Mouse (Mus musculus) limb, embryonic 12.5 days (tissue): ENCODE results near the gene Hmgcl. TPM values are rescaled to one million over a fixed set of nuclear protein-coding genes. Genes with fewer than 3 reads are reported as not detected.

Experiments
- ATAC-seq: fragments of 200-750 bp; cut with Nextera tagmentation; 2 replicates; pipeline ENCODE4 v1.8.0; 2017; ENCODE audit warnings: low read depth, moderate TSS enrichment; ENCODE audit not compliant: insufficient number of reproducible peaks, insufficient read depth, low FRiP score, low TSS enrichment
- H3K27ac ChIP-seq: fragments of 300-500 bp; sonication (generic); 2 replicates; pipeline ENCODE4 v1.5.1; 2016; ENCODE audit warnings: mild to moderate bottlenecking, moderate library complexity
- H3K27me3 ChIP-seq: fragments of 300-500 bp; sonication (generic); 2 replicates; pipeline ENCODE4 v1.6.1; 2016; ENCODE audit warnings: mild to moderate bottlenecking, moderate library complexity
- H3K36me3 ChIP-seq: fragments of 300-500 bp; sonication (generic); 2 replicates; pipeline ENCODE4 v1.6.1; 2016; ENCODE audit warnings: mild to moderate bottlenecking, moderate library complexity
- H3K4me1 ChIP-seq: fragments of 300-500 bp; sonication (generic); replicated peaks from 2 replicates; pipeline ENCODE4 v1.6.1; 2016
- H3K4me2 ChIP-seq: fragments of 300-500 bp; sonication (generic); 2 replicates; pipeline ENCODE4 v1.6.1; 2016; ENCODE audit warnings: mild to moderate bottlenecking, moderate library complexity
- H3K4me3 ChIP-seq: fragments of 300-500 bp; sonication (generic); replicated peaks from 2 replicates; pipeline ENCODE4 v1.5.1; 2016; ENCODE audit warnings: mild to moderate bottlenecking
- H3K9ac ChIP-seq: fragments of 300-500 bp; sonication (generic); replicated peaks from 2 replicates; pipeline ENCODE4 v1.6.1; 2016; ENCODE audit warnings: mild to moderate bottlenecking, moderate library complexity
- H3K9me3 ChIP-seq: fragments of 300-500 bp; sonication (generic); 2 replicates; pipeline ENCODE4 v1.6.1; 2016; ENCODE audit warnings: mild to moderate bottlenecking, moderate library complexity
- WGBS: fragments of 180-500 bp; shearing (Covaris S2); methylation state at CpG from one replicate; pipeline ENCODE4 v1.1.7; 2016; 5-methylcytosine and 5-hydroxymethylcytosine counted together
- polyA plus RNA-seq: library from polyadenylated mRNA; unstranded; fragments of >200 nt; fragmentation: Nextera tagmentation; extraction: Ambion mirVana; gene quantifications from 2 replicates; pipeline ENCODE4 v1.2.1, GENCODE M21; 2016

Gene Hmgcl
- polyA plus RNA-seq, 1 experiment from 2014 or later = 78.5 TPM

- H3K4me3 ChIP-seq = no peak overlapping the region
- WGBS = 87% methylated on average over 5 of the region's 5 CpGs
- peaks cover 16% of the 10 kb centered on the region for H3K4me1 ChIP-seq
- no peak overlapping the region for H3K27ac ChIP-seq
- no peak for ATAC-seq
- H3K9me3 ChIP-seq = no peaks in the 10 kb centered on the region
- no peak overlapping the region for H3K4me2 ChIP-seq
- H3K27me3 ChIP-seq = no peaks in the 10 kb centered on the region
- H3K36me3 ChIP-seq = peaks cover 56% of the 10 kb centered on the region
- no peak overlapping the region; the same call in 1 of the 2 replicates for H3K9ac ChIP-seq
Measured at GRCm38 (mm10) chr4:135961709-135962108, 15.5 kb downstream of the Hmgcl start.

- H3K4me1 ChIP-seq = peaks cover 16% of the 10 kb centered on the region
- H3K4me3 ChIP-seq = peak overlapping the region; percentile 58; the same call in 1 of the 2 replicates
- WGBS = 89% methylated on average over 7 of the region's 7 CpGs
- H3K27ac ChIP-seq = no peak overlapping the region
- no peaks in the 10 kb centered on the region for H3K27me3 ChIP-seq
- H3K36me3 ChIP-seq = peaks cover 60% of the 10 kb centered on the region
- H3K4me2 ChIP-seq = no peak overlapping the region
- no peaks in the 10 kb centered on the region for H3K9me3 ChIP-seq
- H3K9ac ChIP-seq = no peak overlapping the region
- ATAC-seq = no peak
Measured at GRCm38 (mm10) chr4:135962198-135962597, 15.9 kb downstream of the Hmgcl start.

- H3K27ac ChIP-seq = peak overlapping the region; percentile 88
- H3K27me3 ChIP-seq = no peaks in the 10 kb centered on the region
- peaks cover 16% of the 10 kb centered on the region for H3K4me1 ChIP-seq
- peak overlapping the region; percentile 89 for H3K4me2 ChIP-seq
- peak overlapping the region; percentile 58 for H3K4me3 ChIP-seq
- no peak for ATAC-seq
- H3K9me3 ChIP-seq = no peaks in the 10 kb centered on the region
- WGBS = 6% methylated on average over 15 of the region's 15 CpGs
- peaks cover 61% of the 10 kb centered on the region for H3K36me3 ChIP-seq
- peak overlapping the region; percentile 73 for H3K9ac ChIP-seq
Measured at GRCm38 (mm10) chr4:135962946-135963345, 16.7 kb downstream of the Hmgcl start.

- peaks cover 20% of the 10 kb centered on the region for H3K4me1 ChIP-seq
- H3K9me3 ChIP-seq = no peaks in the 10 kb centered on the region
- H3K4me3 ChIP-seq = peak within 1 kb of the TSS; percentile 58
- H3K4me2 ChIP-seq = peak within 1 kb of the TSS; percentile 89
- no peaks in the 10 kb centered on the region for H3K27me3 ChIP-seq
- peak; percentile 87 for ATAC-seq
- peak within 1 kb of the TSS; percentile 88 for H3K27ac ChIP-seq
- H3K36me3 ChIP-seq = peaks cover 61% of the 10 kb centered on the region
- WGBS = under 1% methylated on average over 56 of the region's 56 CpGs
- peak within 1 kb of the TSS; percentile 73 for H3K9ac ChIP-seq
Measured at GRCm38 (mm10) chr4:135963457-135964193, 17.4 kb downstream of the Hmgcl start, which contains the start of gene Gale. Gene Gale, plus strand, starts transcription at chr4:135963727.

DNA sequence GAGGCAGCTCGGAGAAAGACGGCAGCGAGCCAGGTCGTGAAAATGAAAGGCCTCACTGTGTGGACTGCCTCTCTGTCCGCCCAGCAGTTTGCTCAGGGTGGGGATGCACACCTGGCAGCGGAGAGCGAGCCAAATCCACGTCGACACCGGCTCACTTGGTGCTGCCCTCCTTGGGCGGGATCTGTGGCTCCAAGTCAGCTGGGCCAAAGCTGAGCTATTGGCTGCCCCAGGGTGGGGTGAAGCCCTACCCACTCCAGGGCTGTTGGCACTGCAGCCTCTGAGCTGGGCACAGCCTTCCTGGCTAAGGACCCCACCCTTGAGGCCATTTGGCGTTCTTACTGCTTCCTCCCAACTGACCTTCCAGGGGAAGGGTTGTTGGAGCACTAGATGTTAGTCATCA is 18.2 kb downstream of the Hmgcl start:
- H3K4me3 ChIP-seq = peak overlapping the region; percentile 58
- 8% methylated on average over 12 of the region's 12 CpGs for WGBS
- H3K9ac ChIP-seq = peak overlapping the region; percentile 72
- H3K27ac ChIP-seq = peak overlapping the region; percentile 8; the same call in 1 of the 2 replicates
- no peaks in the 10 kb centered on the region for H3K27me3 ChIP-seq
- H3K4me2 ChIP-seq = peak overlapping the region; percentile 89
- peaks cover 21% of the 10 kb centered on the region for H3K4me1 ChIP-seq
- no peak for ATAC-seq
- H3K9me3 ChIP-seq = no peaks in the 10 kb centered on the region
- peaks cover 61% of the 10 kb centered on the region for H3K36me3 ChIP-seq

DNA sequence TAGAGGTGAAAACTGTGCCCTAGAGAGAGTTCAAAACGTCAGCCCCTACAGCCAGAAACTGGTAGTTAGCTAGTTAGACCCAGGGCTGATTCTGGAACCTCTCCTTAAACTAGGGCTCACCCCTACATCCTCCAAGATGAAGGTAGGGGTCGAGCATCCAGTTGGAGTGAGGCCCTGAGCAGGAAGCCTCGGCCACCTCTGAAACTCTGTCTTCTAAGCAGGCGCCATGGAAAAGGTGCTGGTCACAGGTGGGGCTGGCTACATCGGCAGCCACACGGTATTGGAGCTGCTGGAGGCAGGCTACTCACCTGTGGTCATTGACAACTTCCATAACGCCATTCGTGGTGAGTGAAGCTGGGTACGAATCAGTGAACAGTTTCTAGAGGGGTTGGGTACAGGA is 18.9 kb downstream of the Hmgcl start:
- no peaks in the 10 kb centered on the region for H3K27me3 ChIP-seq
- H3K4me3 ChIP-seq = no peak overlapping the region; the same call in 1 of the 2 replicates
- no peaks in the 10 kb centered on the region for H3K9me3 ChIP-seq
- no peak for ATAC-seq
- H3K4me2 ChIP-seq = peak overlapping the region; percentile 89; the same call in 1 of the 2 replicates
- H3K36me3 ChIP-seq = peaks cover 61% of the 10 kb centered on the region
- no peak overlapping the region for H3K9ac ChIP-seq
- H3K4me1 ChIP-seq = peaks cover 21% of the 10 kb centered on the region
- no peak overlapping the region for H3K27ac ChIP-seq
- WGBS = 83% methylated on average over 9 of the region's 9 CpGs

GRCm38 (mm10) chr4:135966283-135966682 is 20.0 kb downstream of the Hmgcl start:
- 92% methylated on average over 16 of the region's 16 CpGs for WGBS
- no peak for ATAC-seq
- Histone ChIP-seq H3K4me1 (peaks cover 29% of the 10 kb centered on the region), H3K4me3 (no peak overlapping the region), H3K4me2 (no peak overlapping the region), H3K36me3 (peaks cover 65% of the 10 kb centered on the region), H3K9ac (no peak overlapping the region), H3K9me3 (no peaks in the 10 kb centered on the region), H3K27me3 (no peaks in the 10 kb centered on the region), H3K27ac (no peak overlapping the region)

DNA sequence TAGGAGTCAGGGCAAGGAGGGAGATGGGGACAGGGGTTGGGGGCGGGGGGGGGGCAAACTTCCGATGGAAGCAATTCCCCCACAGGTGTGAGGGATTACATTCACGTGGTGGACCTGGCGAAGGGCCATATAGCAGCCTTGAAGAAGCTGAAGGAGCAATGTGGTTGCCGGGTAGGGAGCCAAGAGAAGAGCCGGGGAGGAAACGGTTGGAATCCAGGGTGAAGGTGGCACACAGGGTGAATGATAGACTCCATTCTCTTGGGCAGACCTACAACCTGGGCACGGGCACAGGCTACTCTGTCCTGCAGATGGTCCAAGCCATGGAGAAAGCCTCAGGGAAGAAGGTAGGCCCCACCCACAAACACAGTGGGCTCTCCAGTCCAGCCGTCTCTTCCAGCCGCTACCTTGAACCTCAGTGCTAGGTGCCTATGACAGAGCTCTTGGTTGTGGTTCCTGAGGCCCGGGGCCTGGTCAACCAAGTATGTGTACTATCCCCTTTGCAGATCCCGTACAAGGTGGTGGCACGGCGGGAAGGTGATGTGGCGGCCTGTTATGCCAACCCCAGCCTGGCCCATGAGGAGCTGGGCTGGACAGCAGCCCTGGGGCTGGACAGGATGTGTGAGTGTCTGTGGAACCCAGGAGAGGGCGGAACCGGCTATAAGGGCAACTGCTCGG is 21.0 kb downstream of the Hmgcl start:
- no peak for ATAC-seq
- H3K27ac ChIP-seq = no peak overlapping the region
- H3K36me3 ChIP-seq = peaks cover 56% of the 10 kb centered on the region
- no peak overlapping the region for H3K4me3 ChIP-seq
- peaks cover 36% of the 10 kb centered on the region for H3K4me1 ChIP-seq
- no peaks in the 10 kb centered on the region for H3K9me3 ChIP-seq
- no peak overlapping the region for H3K9ac ChIP-seq
- WGBS = 90% methylated on average over 18 of the region's 18 CpGs
- H3K4me2 ChIP-seq = no peak overlapping the region
- H3K27me3 ChIP-seq = no peaks in the 10 kb centered on the region

DNA sequence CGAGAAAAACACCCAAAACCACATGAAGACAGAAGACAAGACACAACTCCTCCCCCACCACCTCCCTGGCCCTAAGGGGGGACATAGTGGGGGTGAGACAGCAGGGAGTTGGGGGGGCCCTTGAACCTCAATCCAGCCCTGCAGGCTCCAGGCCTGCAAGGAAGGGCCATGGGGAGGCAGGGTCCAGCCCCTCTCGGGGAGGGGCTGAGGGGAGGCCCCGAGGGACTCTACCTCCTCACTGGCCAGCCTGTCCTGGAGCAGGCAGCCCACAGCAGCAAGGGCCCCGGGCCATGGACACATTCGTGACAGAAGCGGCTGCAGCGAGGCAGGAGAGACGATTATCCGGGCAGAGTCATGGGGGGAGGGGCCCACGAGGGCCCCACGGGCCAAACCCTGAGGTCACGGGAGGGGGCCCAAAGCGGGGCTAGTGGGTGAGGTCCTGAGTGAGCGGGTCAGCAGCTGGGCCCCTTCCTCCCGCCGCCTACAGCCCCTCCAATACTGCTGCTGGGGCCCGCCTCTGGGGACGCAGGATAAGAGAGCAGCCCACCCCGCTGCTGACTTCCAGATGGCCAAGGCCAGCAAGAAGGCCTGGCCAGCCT is 22.1 kb downstream of the Hmgcl start:
- Histone ChIP-seq H3K4me3 (no peak overlapping the region), H3K36me3 (peaks cover 54% of the 10 kb centered on the region)
- 76% methylated on average over 17 of the region's 19 CpGs for WGBS

DNA sequence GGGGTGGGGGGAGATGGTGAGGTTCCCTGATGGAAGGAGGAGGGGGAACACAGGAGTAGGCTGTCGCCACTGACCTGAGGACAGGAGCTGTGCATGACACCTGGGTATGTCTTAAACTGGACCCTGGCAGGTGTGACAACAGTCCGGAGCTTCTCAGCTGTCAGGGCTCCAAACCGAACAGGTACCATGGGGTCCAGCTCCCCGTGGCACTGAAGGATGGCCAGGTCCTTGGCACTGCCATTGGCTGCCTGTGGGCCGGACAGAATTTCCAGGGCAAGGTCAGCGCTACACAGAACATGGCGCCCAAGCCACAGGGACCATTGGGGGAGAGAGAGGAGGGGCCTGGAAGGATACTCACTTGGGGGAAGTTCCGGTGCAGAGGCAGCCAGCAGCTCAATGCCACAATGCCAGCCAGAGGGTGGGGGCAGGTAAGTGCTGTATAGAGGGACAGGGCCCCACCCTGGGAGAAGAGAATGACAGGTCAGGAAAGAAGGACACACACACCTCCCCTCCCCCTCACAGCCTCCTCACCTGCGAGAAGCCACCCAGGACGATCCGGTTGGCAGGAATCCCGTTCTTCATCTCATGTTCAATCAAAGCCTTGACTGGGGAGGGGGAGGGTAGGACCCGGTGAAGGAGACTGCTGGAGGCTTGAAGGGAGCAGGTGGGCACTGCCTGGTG is 23.0 kb downstream of the Hmgcl start:
- Histone ChIP-seq H3K4me2 (no peak overlapping the region), H3K36me3 (peaks cover 58% of the 10 kb centered on the region), H3K9me3 (no peaks in the 10 kb centered on the region), H3K4me3 (no peak overlapping the region), H3K4me1 (peaks cover 28% of the 10 kb centered on the region), H3K27ac (no peak overlapping the region), H3K9ac (no peak overlapping the region), H3K27me3 (no peaks in the 10 kb centered on the region)
- WGBS = 92% methylated on average over 13 of the region's 13 CpGs
- ATAC-seq = no peak

More for the DNA sequence above, 22.1 kb downstream of the Hmgcl start:
- Histone ChIP-seq H3K4me1 (peaks cover 31% of the 10 kb centered on the region), H3K9ac (peak overlapping the region; percentile 31; the same call in 1 of the 2 replicates), H3K9me3 (no peaks in the 10 kb centered on the region), H3K27ac (no peak overlapping the region), H3K4me2 (no peak overlapping the region), H3K27me3 (no peaks in the 10 kb centered on the region)
- no peak for ATAC-seq

GRCm38 (mm10) chr4:135970585-135970984 is 24.3 kb downstream of the Hmgcl start:
- Histone ChIP-seq H3K27ac (no peak overlapping the region), H3K27me3 (no peaks in the 10 kb centered on the region), H3K4me3 (peak overlapping the region; percentile 100; the same call in 1 of the 2 replicates), H3K9me3 (no peaks in the 10 kb centered on the region), H3K36me3 (peaks cover 70% of the 10 kb centered on the region), H3K4me2 (peak overlapping the region; percentile 98; the same call in 1 of the 2 replicates), H3K9ac (no peak overlapping the region), H3K4me1 (peaks cover 21% of the 10 kb centered on the region)
- 87% methylated on average over 11 of the region's 11 CpGs for WGBS
- ATAC-seq = no peak
